Mouse (Mus musculus) layer of hippocampus, adult 11-12 months (tissue): ENCODE data around the gene Slc6a12.

ENCODE experiments used
- DNase-seq: peaks from one replicate; pipeline ENCODE4 v3.0.0; 2022; ENCODE audit warnings: low spot score

Slc6a12 gene

GRCm38 (mm10) chr6:121412558-121413297 is 69.9 kb downstream of the Slc6a12 start:
- DNase-seq: no peak
